Mouse (Mus musculus) cortical plate, adult 2 months (tissue): Measurements from ENCODE around the gene Odc1.

ENCODE experiments used
- CTCF ChIP-seq: fragments of 200-500 bp; IDR thresholded peaks from 2 replicates; pipeline ENCODE4 v1.5.1; 2011; ENCODE audit warnings: mild to moderate bottlenecking, control low read depth, low read length; ENCODE audit not compliant: insufficient read depth; ENCODE audit errors: extremely low read depth
- POLR2A ChIP-seq: fragments of 200-500 bp; IDR thresholded peaks from 2 replicates; pipeline ENCODE4 v1.6.1; 2011; ENCODE audit warnings: mild to moderate bottlenecking, low read length, control low read depth; ENCODE audit not compliant: insufficient read depth; ENCODE audit errors: extremely low read depth

GRCm38 (mm10) chr12:17595166-17595565, 50.6 kb downstream of the Odc1 start:
- TF ChIP-seq CTCF (no peak), POLR2A (no peak)
